Mouse (Mus musculus): ENCODE measurements at regions not wholly inside any gene's neighbourhood (a gene's known extent, or its start where the extent isn't known, plus 50 kb on each side); places are given as distances from the start of the nearest gene placed in this dataset.

- DNase-seq, result no peak
Observed at GRCm38 (mm10) chr4:106048797-106049196, 259.1 kb downstream of the Gm12728 start.

DNA sequence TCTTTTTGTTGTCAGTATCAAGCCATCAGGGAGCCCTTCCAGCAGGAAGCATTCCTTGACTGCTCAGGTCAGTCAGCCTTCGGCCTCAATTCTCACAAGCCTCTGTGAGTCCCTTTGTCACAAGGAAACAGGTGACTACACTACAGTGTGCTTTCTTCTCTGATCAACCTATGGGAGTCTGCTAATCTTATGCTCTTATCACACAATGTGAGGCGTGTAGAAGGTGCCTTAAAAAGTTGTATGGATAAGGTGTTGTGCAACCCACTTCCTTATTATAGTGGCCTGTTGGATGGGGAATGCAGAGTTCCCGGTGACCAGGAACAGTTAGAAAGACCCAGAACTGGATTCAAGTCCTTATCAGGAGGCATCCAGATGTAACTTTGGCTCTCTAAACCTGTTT is 260.2 kb downstream of the Gm12728 start:
- no peak for DNase-seq

DNA sequence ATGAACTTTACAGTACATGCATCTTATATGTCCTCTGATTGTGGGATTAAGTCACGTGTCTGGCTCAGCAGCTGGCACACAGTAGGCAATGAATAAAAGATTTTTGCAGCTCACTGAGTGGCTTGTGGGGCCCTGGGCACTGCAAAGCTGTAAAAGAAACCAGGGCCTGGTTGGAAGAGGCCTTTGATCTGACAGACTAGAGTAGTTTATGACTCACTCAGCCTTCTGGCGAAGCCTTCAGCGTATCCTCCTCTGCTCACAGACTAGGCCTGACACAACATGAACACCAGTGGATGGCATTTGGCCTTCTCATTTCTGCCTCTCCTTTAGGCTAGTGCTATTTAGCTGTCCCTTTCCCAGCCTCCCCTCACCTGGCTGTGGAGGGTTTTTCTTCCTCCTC is 260.6 kb downstream of the Gm12728 start:
- no peak for DNase-seq

DNA sequence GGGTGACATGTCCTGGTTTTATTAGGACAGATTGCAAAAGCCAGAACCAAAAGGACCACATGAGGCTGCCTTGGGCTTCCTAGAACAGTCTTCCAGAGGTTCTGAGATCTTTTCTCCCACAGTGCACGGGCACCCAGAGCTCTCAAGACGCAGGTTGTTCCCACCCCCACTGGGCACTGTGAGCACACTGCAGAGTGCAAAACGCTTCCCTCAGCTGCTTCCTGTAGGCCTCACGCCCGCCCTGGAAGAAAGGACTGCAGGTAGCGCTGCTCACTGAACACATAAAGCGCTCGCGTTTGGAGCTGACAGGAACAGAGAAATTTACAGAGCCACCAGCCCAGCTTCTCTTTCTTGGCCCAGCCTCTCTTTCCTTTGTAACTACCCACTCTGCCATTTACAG is 262.5 kb upstream of the Usp24 start:
- no peak for DNase-seq

- no peak for DNase-seq
Observed at GRCm38 (mm10) chr4:106054324-106054723, 261.7 kb upstream of the Usp24 start.

GRCm38 (mm10) chr4:106062651-106063050 is 253.4 kb upstream of the Usp24 start:
- no peak for DNase-seq

DNA sequence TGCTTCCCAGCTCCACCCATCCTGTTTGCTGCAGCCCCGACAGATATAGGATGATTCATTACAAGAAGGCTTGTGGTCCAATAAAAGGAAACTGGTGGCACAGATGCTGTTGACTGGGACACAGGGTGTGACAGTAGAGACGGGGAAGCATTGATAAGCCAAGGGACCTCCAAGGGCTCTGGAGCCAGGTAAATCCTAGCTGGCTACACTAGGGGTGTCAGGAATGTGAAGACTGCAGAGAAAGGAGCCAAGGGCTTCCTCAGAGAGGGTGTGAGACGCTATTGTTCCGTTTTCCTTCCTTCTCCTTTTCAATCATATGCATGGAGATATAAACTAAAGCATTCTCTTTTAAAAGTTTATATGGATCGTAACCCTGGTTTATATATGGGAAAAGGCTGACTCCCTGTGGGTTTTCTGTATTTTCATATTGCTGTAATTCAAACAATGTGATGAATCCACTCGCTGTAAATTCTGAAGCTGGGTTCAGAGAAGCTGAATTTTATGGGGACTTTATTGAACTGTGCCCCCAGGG is 252.1 kb upstream of the Usp24 start:
- DNase-seq, result no peak

DNA sequence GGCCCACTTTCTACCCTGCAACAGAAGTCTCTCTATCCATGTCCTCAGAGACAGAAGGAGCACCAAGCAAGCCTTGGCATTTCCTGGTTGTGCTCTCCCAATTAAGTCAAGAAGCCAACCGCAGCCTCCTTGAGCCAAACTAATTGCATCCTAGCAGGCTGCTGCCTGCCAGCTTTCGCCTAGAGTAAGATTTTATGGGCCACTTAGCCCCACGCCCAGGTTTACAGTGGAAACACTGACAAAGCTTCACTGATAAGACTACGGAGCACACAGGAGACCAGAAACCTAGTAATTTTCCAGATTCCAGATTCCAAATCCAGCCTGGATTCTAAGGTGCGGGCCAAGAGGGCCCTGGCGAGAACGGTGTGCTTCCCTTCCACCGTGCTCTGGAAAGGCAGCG is 249.0 kb upstream of the Usp24 start:
- DNase-seq, result no peak

GRCm38 (mm10) chr4:106083546-106083945 is 232.5 kb upstream of the Usp24 start:
- DNase-seq, result no peak

GRCm38 (mm10) chr4:106091927-106092675 is 223.9 kb upstream of the Usp24 start:
- no peak for DNase-seq

GRCm38 (mm10) chr4:106092676-106093070 is 223.3 kb upstream of the Usp24 start:
- DNase-seq, result no peak

GRCm38 (mm10) chr4:106093252-106093651 is 222.8 kb upstream of the Usp24 start:
- DNase-seq, result no peak

DNA sequence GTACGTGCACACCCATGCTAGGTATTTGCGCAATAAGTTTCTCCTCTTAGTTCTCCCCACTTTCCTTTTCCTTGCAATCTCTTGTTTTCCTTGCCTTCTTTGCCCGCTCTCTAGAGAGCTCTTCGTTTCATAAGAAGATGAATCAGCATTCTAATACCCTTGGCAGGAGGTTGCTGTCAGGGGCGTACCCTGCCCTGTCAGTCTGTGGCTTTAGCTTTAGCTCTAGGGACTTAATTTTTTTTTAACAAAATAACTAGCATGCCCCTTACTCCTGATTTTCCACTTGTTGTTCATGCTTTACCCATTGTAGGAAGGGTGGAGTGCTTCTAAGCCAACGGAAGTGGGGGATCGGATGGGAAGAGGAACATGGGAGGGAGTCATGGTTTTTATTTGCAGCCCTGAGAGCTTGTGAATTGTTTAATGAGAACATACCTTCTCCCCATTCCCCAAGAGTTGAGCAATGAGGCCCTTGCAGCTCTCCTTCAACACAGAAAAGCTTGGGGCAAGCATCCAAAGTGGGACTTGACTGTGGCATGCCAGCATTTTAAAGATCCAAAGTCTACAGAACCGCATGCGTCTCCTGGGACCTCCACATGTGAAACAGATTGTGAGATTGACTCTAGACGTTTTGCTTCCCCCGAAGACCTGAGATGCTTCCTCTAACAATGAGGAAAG is 221.0 kb upstream of the Usp24 start:
- no peak for DNase-seq

- DNase-seq, result no peak
Observed at GRCm38 (mm10) chr4:106096130-106096529, 219.9 kb upstream of the Usp24 start.

- no peak for DNase-seq
Observed at GRCm38 (mm10) chr4:106097846-106098245, 218.2 kb upstream of the Usp24 start.

DNA sequence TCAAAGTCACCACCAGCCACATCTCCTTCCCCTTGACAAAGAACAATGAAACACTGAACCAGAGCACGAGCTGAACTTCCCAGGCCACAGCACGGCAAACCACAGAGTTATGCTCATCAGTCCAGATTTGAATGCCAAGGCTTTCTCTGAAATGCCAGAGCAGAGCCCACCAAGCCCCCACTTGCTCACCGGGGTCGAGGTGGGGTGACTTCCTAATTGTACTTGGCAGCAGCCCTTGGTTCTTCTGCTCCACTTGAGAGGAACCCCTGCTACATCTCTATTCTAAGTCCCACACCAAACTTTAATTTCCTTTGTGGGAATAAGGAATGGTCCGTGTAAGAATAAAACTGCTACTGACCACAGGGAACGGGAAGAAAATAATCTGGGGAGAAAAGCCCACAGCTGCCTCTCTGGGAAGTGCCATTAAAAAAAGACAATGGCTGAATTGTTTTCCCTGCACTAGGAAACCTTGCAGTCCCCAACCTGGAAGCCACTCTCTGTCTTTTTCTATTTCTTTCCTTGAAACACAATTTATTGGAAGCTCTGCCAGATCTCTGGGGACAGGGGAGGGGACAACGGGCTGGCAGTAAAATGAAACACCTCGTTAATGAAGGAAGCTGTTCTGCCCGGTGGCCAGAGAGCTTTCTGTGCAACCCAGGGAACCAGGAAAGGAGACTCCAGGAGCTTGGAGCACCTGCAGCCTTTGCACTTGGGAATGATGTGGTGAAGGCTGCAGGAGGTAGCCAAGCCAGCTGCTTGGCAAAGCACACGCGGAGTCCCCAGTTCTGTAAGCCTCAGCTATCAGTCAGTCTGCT is 215.6 kb upstream of the Usp24 start:
- no peak for DNase-seq

GRCm38 (mm10) chr4:106101904-106102303 is 214.1 kb upstream of the Usp24 start:
- no peak for DNase-seq

GRCm38 (mm10) chr4:106102451-106102977 is 213.5 kb upstream of the Usp24 start:
- no peak for DNase-seq

DNA sequence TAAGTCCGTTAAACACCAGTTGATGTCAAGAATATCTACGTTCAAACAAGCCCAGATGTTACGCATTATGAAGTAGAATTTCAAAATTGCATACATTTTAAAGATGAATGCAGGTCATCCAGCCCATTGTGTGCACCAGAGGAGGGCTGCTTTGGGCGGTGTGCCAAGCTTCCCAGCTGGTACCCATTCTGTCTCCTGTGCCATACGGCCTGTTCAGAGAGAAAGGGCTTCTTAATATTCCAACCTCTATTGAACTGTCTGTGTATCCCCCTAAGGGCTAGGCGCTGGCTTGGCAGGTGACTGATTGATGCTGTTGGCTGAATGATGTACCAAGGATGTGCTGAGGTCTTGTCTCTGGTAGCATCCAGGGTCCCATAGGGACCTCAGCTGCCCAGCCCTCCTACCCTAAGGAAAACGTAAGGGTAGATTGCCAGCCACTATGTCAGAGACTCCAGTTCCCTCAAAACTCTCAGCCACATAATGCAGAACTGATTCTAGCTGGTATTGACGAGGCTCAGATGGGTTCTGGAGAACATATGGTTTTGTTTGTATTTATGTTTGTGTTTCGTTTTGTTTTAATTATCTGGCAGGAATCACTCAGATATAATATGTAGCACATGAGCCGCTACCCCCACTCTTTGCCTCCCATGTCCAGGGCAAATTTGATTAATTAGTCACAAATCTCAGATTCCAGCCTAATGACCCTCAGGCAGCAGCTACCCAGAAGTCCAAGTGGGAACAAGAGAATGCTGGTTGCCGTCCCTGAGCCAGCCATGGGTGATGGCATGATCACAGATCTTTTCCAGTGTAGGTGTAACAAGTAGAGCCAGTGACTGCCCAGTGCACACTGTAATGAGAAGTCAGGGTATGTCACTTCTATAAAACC is 212.0 kb upstream of the Usp24 start:
- no peak for DNase-seq

DNA sequence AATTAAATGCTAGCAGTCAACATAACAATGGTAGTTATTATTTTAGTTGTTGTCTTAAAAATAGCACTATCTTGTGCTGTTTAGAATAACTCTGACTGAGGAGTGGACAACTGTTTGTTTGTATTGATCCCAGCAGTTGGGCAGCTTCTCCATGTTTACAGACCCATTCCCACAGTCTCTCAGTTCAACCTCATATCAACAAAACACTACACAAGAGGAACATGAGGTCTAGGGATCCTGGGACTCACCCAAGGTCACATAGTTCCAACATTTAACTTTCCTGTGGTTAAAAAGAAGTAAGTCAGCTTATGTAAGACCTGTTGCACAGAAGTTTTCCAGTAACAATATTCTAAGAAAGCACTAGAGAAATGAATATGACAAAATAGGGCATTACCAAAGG is 203.0 kb upstream of the Usp24 start:
- no peak for DNase-seq

GRCm38 (mm10) chr4:106113747-106114146 is 202.3 kb upstream of the Usp24 start:
- DNase-seq, result no peak

DNA sequence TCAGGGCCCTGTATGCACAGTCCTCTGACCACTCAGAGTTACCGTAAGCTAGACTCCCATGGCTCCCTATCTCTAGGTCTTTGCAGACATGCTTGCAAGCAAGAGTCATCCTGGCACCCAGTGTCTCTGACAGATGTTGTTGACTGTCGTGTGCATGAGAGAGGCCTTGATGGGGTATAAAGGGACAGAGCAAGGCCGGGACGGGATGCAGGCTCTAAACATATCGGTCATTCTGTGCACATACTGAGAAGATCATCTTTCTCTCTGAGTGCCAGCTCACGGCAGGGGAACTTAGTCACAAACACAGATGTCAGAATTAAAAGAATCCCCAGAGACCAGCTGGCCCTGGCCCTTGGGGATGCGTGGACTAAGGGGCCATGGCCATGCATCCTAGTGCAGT is 199.4 kb upstream of the Usp24 start:
- DNase-seq, result no peak
